Mouse (Mus musculus) forebrain, embryonic 13.5 days (tissue): ENCODE data around the gene Ttll13. TPM values are rescaled to one million over a fixed set of nuclear protein-coding genes. Genes with fewer than 3 reads are reported as not detected.

Experiments
- ATAC-seq: fragments of 200-750 bp; cut with Nextera tagmentation; 2 replicates; pipeline ENCODE4 v1.8.0; 2017
- H3K27ac ChIP-seq: fragments of 300-500 bp; sonication (generic); 2 replicates; pipeline ENCODE4 v1.5.1; 2015; ENCODE audit warnings: inconsistent platforms, mild to moderate bottlenecking, moderate library complexity
- H3K27me3 ChIP-seq: fragments of 300-500 bp; sonication (generic); 2 replicates; pipeline ENCODE4 v1.6.1; 2015; ENCODE audit warnings: mild to moderate bottlenecking, inconsistent platforms
- H3K36me3 ChIP-seq: fragments of 300-500 bp; sonication (generic); 2 replicates; pipeline ENCODE4 v1.6.1; 2015; ENCODE audit warnings: mild to moderate bottlenecking, inconsistent platforms; ENCODE audit not compliant: poor library complexity, severe bottlenecking
- H3K4me1 ChIP-seq: fragments of 300-500 bp; sonication (generic); 2 replicates; pipeline ENCODE4 v1.6.1; 2015; ENCODE audit warnings: inconsistent platforms
- H3K4me2 ChIP-seq: fragments of 300-500 bp; sonication (generic); 2 replicates; pipeline ENCODE4 v1.6.1; 2015; ENCODE audit warnings: inconsistent platforms, mild to moderate bottlenecking, moderate library complexity
- H3K4me3 ChIP-seq: fragments of 300-500 bp; sonication (generic); 2 replicates; pipeline ENCODE4 v1.5.1; 2015; ENCODE audit warnings: mild to moderate bottlenecking, inconsistent platforms
- H3K9ac ChIP-seq: fragments of 300-500 bp; sonication (generic); 2 replicates; pipeline ENCODE4 v1.6.1; 2015; ENCODE audit warnings: mild to moderate bottlenecking, inconsistent platforms
- H3K9me3 ChIP-seq: fragments of 300-500 bp; sonication (generic); replicated peaks from 2 replicates; pipeline ENCODE4 v1.6.1; 2016; ENCODE audit warnings: inconsistent platforms
- WGBS: fragments of 180-500 bp; shearing (Covaris S2); methylation state at CpG from one replicate; pipeline ENCODE4 v1.1.7; 2015; 5-methylcytosine and 5-hydroxymethylcytosine counted together
- polyA plus RNA-seq: library from polyadenylated mRNA; unstranded; fragments of >200 nt; fragmentation: Nextera tagmentation; extraction: Ambion mirVana; gene quantifications from 2 replicates; pipeline ENCODE4 v1.2.1, GENCODE M21; 2015

Ttll13 gene
- polyA plus RNA-seq, 1 experiment from 2014 or later: 0.97 TPM

DNA sequence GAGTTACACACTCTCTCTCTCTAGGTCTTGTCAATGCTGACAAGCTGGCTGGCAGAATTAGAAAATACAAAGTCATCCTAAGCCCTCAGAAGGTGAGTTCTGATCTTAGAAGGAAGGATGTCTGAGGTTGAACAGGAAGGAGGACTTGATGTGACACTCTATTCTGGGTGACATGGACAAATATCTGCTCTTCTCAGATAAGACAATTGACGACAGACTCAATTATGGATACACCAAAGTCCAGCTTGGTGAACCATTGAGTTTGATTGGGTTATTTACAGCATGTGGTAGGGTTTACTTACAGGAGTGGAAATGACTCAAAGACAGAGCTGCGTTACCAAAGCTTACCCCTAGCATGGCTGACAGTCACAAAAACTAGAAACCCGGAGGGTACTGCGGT is 30.2 kb downstream of the Ttll13 start:
- H3K36me3 ChIP-seq: peaks cover 86% of the 10 kb centered on the region
- H3K27ac ChIP-seq: no peak overlapping the region
- H3K27me3 ChIP-seq: no peaks in the 10 kb centered on the region
- H3K4me2 ChIP-seq: no peak overlapping the region
- 0 out of 2 replicates have a peak, but pooled peaks cover 2% of the 10 kb centered on the region for H3K4me1 ChIP-seq
- no peak overlapping the region for H3K4me3 ChIP-seq
- 97% methylated on average over 4 of the region's 4 CpGs for WGBS
- no peak for ATAC-seq
- peaks cover 16% of the 10 kb centered on the region for H3K9me3 ChIP-seq
- no peak overlapping the region for H3K9ac ChIP-seq

DNA sequence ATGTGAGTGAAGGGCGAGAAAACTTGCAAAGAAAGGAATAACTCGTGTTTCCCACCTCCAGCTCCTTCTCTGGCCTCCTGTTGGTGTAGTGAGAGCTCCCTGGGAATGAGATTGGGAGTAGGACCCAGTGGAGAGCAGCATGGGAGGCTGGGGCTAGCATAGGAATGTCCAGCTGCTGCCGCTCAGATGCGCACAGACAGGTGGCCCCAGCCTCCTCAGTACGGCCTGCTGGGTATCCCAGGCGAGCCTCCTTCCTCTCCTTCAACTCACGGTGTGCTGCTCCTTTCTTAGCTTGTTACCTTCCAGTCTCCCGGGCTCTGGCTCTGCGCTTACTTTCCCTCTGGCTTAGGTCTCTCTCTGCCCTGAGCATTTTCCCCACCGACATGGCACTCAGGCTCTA is 33.9 kb downstream of the Ttll13 start:
- peaks cover 4% of the 10 kb centered on the region; the same call in 1 of the 2 replicates for H3K9me3 ChIP-seq
- H3K4me2 ChIP-seq: no peak overlapping the region
- H3K27me3 ChIP-seq: no peaks in the 10 kb centered on the region
- peaks cover 92% of the 10 kb centered on the region for H3K36me3 ChIP-seq
- H3K9ac ChIP-seq: no peak overlapping the region
- 85% methylated on average over 10 of the region's 10 CpGs for WGBS
- H3K4me3 ChIP-seq: no peak overlapping the region
- H3K4me1 ChIP-seq: no peaks in the 10 kb centered on the region
- ATAC-seq: no peak
- no peak overlapping the region for H3K27ac ChIP-seq

DNA sequence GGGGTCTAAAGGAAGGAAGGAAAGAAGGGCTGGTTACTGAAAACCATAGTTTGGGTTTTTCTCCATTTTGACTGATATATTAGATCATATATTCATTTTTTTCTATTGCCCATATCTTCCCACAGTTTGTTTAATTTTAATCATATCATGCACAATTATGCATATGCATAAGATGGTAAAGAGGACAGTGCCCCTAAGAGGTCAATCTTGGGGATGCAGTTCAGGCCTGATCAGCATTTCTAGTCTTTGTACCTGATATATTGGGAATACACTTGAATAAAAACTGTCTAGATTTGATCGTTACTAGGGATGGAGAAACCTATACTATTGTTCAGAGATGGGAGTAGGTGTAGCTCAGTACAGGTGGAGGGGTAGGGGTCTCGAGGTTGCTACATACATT is 34.8 kb downstream of the Ttll13 start:
- WGBS: 80% methylated on average over 2 of the region's 2 CpGs
- ATAC-seq: no peak
- Histone ChIP-seq H3K36me3 (peaks cover 94% of the 10 kb centered on the region), H3K9ac (no peak overlapping the region), H3K4me1 (no peaks in the 10 kb centered on the region), H3K27me3 (no peaks in the 10 kb centered on the region), H3K27ac (no peak overlapping the region), H3K4me3 (no peak overlapping the region), H3K4me2 (no peak overlapping the region), H3K9me3 (no peaks in the 10 kb centered on the region)

- Histone ChIP-seq H3K4me3 (no peak overlapping the region), H3K4me1 (no peaks in the 10 kb centered on the region), H3K4me2 (no peak overlapping the region), H3K36me3 (peaks cover 94% of the 10 kb centered on the region), H3K27me3 (no peaks in the 10 kb centered on the region), H3K27ac (no peak overlapping the region), H3K9ac (no peak overlapping the region), H3K9me3 (no peaks in the 10 kb centered on the region)
- ATAC-seq: no peak
- WGBS: 88% methylated on average over 3 of the region's 3 CpGs
These were observed 35.5 kb downstream of the Ttll13 start for GRCm38 (mm10) chr7:80281646-80282045.

- H3K27me3 ChIP-seq: no peaks in the 10 kb centered on the region
- H3K4me1 ChIP-seq: no peaks in the 10 kb centered on the region
- H3K4me2 ChIP-seq: no peak overlapping the region
- WGBS: 87% methylated on average over 3 of the region's 3 CpGs
- no peak overlapping the region for H3K4me3 ChIP-seq
- no peak overlapping the region for H3K27ac ChIP-seq
- H3K9me3 ChIP-seq: no peaks in the 10 kb centered on the region
- H3K9ac ChIP-seq: no peak overlapping the region
- ATAC-seq: no peak
- H3K36me3 ChIP-seq: peaks cover 94% of the 10 kb centered on the region
These were observed 37.2 kb downstream of the Ttll13 start for GRCm38 (mm10) chr7:80283226-80283918.

DNA sequence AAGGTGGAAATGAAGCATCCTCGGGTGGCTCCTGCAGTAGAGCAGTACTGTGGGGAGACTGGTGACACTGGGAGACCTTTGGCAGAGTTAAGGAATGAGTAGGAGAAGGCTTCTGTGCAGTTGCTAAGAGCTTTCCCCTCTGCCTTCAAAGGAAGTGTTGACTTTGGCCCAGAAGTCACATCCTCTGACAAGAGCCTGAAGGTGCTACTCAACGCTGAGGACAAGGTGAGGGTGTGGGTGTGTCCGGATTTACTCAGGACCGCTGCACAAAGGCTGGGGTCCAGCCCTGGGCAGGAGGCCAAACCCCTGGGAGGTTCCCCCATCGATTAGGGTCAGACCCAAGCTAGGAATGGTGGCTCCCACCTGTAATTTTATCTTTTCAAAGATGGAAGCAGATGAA is 38.2 kb downstream of the Ttll13 start:
- no peak for ATAC-seq
- Histone ChIP-seq H3K9me3 (no peaks in the 10 kb centered on the region), H3K27ac (no peak overlapping the region), H3K4me2 (no peak overlapping the region), H3K27me3 (no peaks in the 10 kb centered on the region), H3K36me3 (peaks cover 91% of the 10 kb centered on the region), H3K9ac (no peak overlapping the region), H3K4me3 (no peak overlapping the region), H3K4me1 (no peaks in the 10 kb centered on the region)
- WGBS: 89% methylated on average over 5 of the region's 5 CpGs

DNA sequence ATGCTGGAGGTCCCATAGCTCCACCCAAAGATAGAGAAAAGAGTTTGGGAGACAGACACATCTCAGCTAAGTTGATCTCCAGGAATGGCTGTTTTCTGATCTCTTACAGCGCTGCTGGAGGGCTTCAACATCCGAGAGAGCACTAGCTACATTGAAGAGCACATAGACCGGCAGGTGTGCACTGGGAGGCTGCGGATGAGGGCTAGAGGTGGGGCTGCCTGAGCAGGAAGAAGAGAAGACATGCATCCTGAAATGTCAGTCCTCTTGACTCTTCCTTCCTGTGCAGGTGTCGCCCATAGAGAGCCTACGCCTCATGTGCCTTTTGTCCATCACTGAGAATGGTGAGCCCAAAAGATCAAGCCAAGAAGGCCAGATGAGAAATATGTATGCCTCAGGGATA is 39.5 kb downstream of the Ttll13 start:
- no peak for ATAC-seq
- peaks cover 90% of the 10 kb centered on the region for H3K36me3 ChIP-seq
- WGBS: 95% methylated on average over 6 of the region's 6 CpGs

DNA sequence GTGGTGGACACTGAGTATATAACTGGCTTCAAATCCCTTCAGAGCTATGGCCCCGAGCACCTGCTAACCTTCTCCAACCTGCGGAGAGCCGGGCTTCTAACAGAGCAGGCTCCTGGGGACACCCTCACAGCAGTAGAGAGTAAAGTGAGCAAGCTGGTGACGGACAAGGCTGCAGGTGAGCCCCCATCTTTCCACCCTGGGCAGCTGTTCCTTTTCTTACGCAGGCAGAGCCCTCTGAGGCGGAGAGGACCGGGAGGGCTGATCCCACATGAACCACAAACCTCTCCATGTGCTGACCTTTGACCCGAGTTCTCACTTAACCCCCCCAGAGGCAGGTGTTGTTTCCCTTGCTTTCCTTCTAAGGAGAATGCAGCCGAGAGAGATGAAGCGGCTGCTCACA is 41.6 kb downstream of the Ttll13 start:
- Histone ChIP-seq H3K27me3 (no peaks in the 10 kb centered on the region), H3K4me3 (no peak overlapping the region), H3K9me3 (no peaks in the 10 kb centered on the region), H3K36me3 (peaks cover 81% of the 10 kb centered on the region), H3K9ac (no peak overlapping the region), H3K4me2 (no peak overlapping the region), H3K27ac (no peak overlapping the region), H3K4me1 (no peaks in the 10 kb centered on the region)
- WGBS: 88% methylated on average over 10 of the region's 10 CpGs
- no peak for ATAC-seq

More for the DNA sequence above, 39.5 kb downstream of the Ttll13 start:
- no peak overlapping the region for H3K4me2 ChIP-seq
- no peak overlapping the region for H3K9ac ChIP-seq
- H3K27ac ChIP-seq: no peak overlapping the region
- no peaks in the 10 kb centered on the region for H3K9me3 ChIP-seq
- H3K4me3 ChIP-seq: no peak overlapping the region
- no peaks in the 10 kb centered on the region for H3K4me1 ChIP-seq
- no peaks in the 10 kb centered on the region for H3K27me3 ChIP-seq

DNA sequence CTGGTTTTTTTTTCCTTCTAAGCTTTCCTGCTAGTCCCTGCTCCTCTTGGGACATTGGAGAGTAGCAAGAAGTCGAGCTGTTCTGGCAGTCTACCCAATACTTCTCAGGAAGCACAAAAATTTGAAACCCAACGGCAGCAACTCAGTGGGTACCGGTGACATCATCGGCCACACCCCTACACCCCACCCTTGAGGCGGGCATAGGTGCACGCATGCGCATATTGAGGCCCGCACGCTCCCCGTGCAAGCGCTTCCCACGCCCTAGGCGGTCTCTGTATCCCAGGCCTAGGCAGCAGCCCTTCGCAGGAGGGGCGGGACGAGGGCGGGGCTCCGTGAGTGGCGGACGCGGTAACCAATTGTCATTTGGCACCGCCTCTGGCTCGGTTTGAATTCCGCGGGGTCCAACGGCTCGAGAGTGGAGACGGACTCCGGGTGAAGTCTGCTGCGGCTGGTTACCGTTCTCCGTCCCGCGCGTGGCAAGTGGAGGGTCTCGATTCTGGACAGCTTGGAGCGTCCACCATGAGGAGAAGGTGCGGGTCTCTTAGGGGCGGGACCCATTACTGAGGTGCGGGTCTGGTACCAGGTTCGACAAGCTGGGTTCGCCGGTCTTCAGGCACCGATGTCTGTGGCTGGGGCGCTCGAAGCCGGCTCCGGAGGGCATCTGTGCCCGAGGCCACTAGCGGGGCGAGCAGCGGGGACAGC is 48.0 kb downstream of the Ttll13 start, which contains the start of gene Prc1:
Prc1 (plus strand) TSS at position 389 of the 702 bp plus-strand sequence.
- Histone ChIP-seq H3K4me1 (peaks cover 28% of the 10 kb centered on the region), H3K36me3 (peaks cover 18% of the 10 kb centered on the region), H3K4me2 (peak within 1 kb of the TSS; percentile 86), H3K4me3 (peak within 1 kb of the TSS; percentile 86), H3K27me3 (no peaks in the 10 kb centered on the region), H3K9ac (peak within 1 kb of the TSS; percentile 86), H3K9me3 (no peaks in the 10 kb centered on the region), H3K27ac (peak within 1 kb of the TSS; percentile 66)
- WGBS: under 1% methylated on average over 52 of the region's 52 CpGs
- ATAC-seq: peak; percentile 99

- peaks cover 20% of the 10 kb centered on the region for H3K36me3 ChIP-seq
- no peaks in the 10 kb centered on the region for H3K9me3 ChIP-seq
- no peaks in the 10 kb centered on the region for H3K27me3 ChIP-seq
- peak; percentile 57 for ATAC-seq
- H3K4me2 ChIP-seq: peak overlapping the region; percentile 86
- H3K27ac ChIP-seq: peak overlapping the region; percentile 66
- H3K4me3 ChIP-seq: peak overlapping the region; percentile 86
- peaks cover 28% of the 10 kb centered on the region for H3K4me1 ChIP-seq
- peak overlapping the region; percentile 86 for H3K9ac ChIP-seq
- WGBS: 9% methylated on average over 37 of the region's 37 CpGs
These were observed 48.8 kb downstream of the Ttll13 start for GRCm38 (mm10) chr7:80294764-80295648.

DNA sequence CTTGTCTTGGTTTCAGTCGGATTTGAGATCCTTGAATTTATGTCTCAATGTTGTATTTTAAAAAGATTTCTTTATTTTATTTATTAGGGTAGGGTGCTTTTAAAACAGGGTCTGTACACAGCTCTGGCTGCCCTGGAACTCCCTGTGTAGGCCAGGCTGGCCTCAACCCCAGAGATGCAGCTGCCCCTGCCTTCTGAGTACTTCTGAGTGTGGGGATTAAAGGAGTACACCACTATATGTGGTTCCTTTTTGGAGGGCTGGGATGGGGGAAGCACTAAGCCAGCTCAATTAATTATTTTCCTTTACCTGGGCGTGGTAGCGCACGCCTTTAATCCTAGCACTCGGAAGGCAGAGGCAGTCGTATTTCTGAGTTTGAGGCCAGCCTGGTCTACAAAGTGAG is 50.3 kb downstream of the Ttll13 start:
- Histone ChIP-seq H3K9me3 (no peaks in the 10 kb centered on the region), H3K27ac (no peak overlapping the region), H3K9ac (0 out of 2 replicates have a peak overlapping the region, but pooled peaks have one; percentile 9), H3K4me3 (peak overlapping the region; percentile 86), H3K36me3 (peaks cover 20% of the 10 kb centered on the region), H3K4me1 (peaks cover 28% of the 10 kb centered on the region), H3K27me3 (no peaks in the 10 kb centered on the region), H3K4me2 (peak overlapping the region; percentile 86)
- no peak for ATAC-seq
- 91% methylated on average over 6 of the region's 6 CpGs for WGBS

- Histone ChIP-seq H3K4me3 (no peak overlapping the region; the same call in 1 of the 2 replicates), H3K4me2 (peak overlapping the region; percentile 86), H3K4me1 (peaks cover 28% of the 10 kb centered on the region), H3K36me3 (peaks cover 25% of the 10 kb centered on the region), H3K27me3 (no peaks in the 10 kb centered on the region), H3K27ac (no peak overlapping the region), H3K9me3 (no peaks in the 10 kb centered on the region), H3K9ac (no peak overlapping the region; the same call in 1 of the 2 replicates)
- no peak for ATAC-seq
- 76% methylated on average over 3 of the region's 3 CpGs for WGBS
These were observed 50.9 kb downstream of the Ttll13 start for GRCm38 (mm10) chr7:80297041-80297440.
